Mouse (Mus musculus) heart, postnatal 0 days (tissue): ENCODE data around the gene Nkx3-2. TPM values are rescaled to one million over a fixed set of nuclear protein-coding genes. Genes with fewer than 3 reads are reported as not detected.

ENCODE experiments used
- ATAC-seq: fragments of 200-750 bp; cut with Nextera tagmentation; 2 replicates; pipeline ENCODE4 v1.8.0; 2017; ENCODE audit warnings: low read depth, moderate number of reproducible peaks, moderate library complexity; ENCODE audit not compliant: insufficient read depth
- DNase-seq: peaks from one replicate; pipeline ENCODE4 v3.0.0-alpha.2; 2016; ENCODE audit warnings: low spot score
- H3K27ac ChIP-seq: fragments of 300-500 bp; sonication (generic); 2 replicates; pipeline ENCODE4 v1.5.1; 2014; ENCODE audit warnings: low read depth, mild to moderate bottlenecking
- H3K27me3 ChIP-seq: fragments of 300-500 bp; sonication (generic); 2 replicates; pipeline ENCODE4 v1.6.1; 2014; ENCODE audit warnings: low read length, mixed read lengths; ENCODE audit not compliant: control insufficient read depth, insufficient read depth
- H3K36me3 ChIP-seq: fragments of 300-500 bp; sonication (generic); replicated peaks from 2 replicates; pipeline ENCODE4 v1.6.1; 2014; ENCODE audit warnings: low read length, mixed read lengths; ENCODE audit not compliant: control insufficient read depth, insufficient read depth
- H3K4me1 ChIP-seq: fragments of 300-500 bp; sonication (generic); 2 replicates; pipeline ENCODE4 v1.6.1; 2014; ENCODE audit warnings: antibody characterized with exemption; ENCODE audit not compliant: control insufficient read depth, insufficient read depth
- H3K4me2 ChIP-seq: fragments of 300-500 bp; sonication (generic); 2 replicates; pipeline ENCODE4 v1.6.1; 2014; ENCODE audit warnings: low read depth, mild to moderate bottlenecking, low read length, moderate library complexity
- H3K4me3 ChIP-seq: fragments of 300-500 bp; sonication (generic); 2 replicates; pipeline ENCODE4 v1.5.1; 2014; ENCODE audit warnings: low read depth, low read length
- H3K9ac ChIP-seq: fragments of 300-500 bp; sonication (generic); replicated peaks from 2 replicates; pipeline ENCODE4 v1.6.1; 2014; ENCODE audit warnings: low read depth, low read length, mixed read lengths
- H3K9me3 ChIP-seq: fragments of 300-500 bp; sonication (generic); replicated peaks from 2 replicates; pipeline ENCODE4 v1.6.1; 2016; ENCODE audit warnings: low read length; ENCODE audit not compliant: control insufficient read depth
- CTCF ChIP-seq: IDR thresholded peaks from 2 replicates; pipeline ENCODE4 v1.5.1; 2016; ENCODE audit warnings: antibody characterized with exemption, control low read depth, low read depth
- EP300 ChIP-seq: IDR thresholded peaks from 2 replicates; pipeline ENCODE4 v1.6.1; 2016; ENCODE audit warnings: antibody characterized with exemption, low read depth
- WGBS: fragments of 180-500 bp; shearing (Covaris S2); extraction: QIAGEN DNeasy Blood & Tissue Kit; methylation state at CpG from one replicate; pipeline ENCODE4 v1.1.7; 2014; 5-methylcytosine and 5-hydroxymethylcytosine counted together
- polyA plus RNA-seq: library from polyadenylated mRNA; unstranded; fragments of >200 nt; fragmentation: Nextera tagmentation; extraction: Ambion mirVana; gene quantifications from 2 replicates; pipeline ENCODE4 v1.2.1, GENCODE M21; 2015
- total RNA-seq: library from RNA; depleted of rRNA; stranded (reverse); fragments of >200 nt; gene quantifications from 2 replicates; pipeline ENCODE4 v1.2.3, GENCODE M21; 2014; ENCODE audit warnings: low replicate concordance

The Nkx3-2 gene
- total and polyA plus RNA-seq, 2 experiments from 2014 or later = not detected

- Histone ChIP-seq H3K4me3 (no peak overlapping the region), H3K36me3 (no peaks in the 10 kb centered on the region), H3K27ac (no peak overlapping the region), H3K4me1 (no peaks in the 10 kb centered on the region), H3K4me2 (no peak overlapping the region), H3K9ac (no peak overlapping the region), H3K9me3 (no peaks in the 10 kb centered on the region), H3K27me3 (peaks cover 48% of the 10 kb centered on the region)
- ATAC-seq = no peak
- no peak for TF ChIP-seq CTCF
- TF ChIP-seq EP300 = no peak
- WGBS = 4% methylated on average over 14 of the region's 15 CpGs
- no peak for DNase-seq
Measured at GRCm38 (mm10) chr5:41744898-41745780, 19.2 kb downstream of the Nkx3-2 start.

GRCm38 (mm10) chr5:41744234-41744633 lies 20.1 kb downstream of the Nkx3-2 start:
- TF ChIP-seq EP300 (no peak), CTCF (no peak)
- WGBS = 8% methylated on average over 7 of the region's 7 CpGs
- Histone ChIP-seq H3K4me3 (no peak overlapping the region), H3K4me2 (no peak overlapping the region), H3K9ac (no peak overlapping the region), H3K9me3 (no peaks in the 10 kb centered on the region), H3K36me3 (no peaks in the 10 kb centered on the region), H3K27me3 (peaks cover 39% of the 10 kb centered on the region), H3K27ac (no peak overlapping the region), H3K4me1 (no peaks in the 10 kb centered on the region)
- no peak for DNase-seq
- no peak for ATAC-seq

DNA sequence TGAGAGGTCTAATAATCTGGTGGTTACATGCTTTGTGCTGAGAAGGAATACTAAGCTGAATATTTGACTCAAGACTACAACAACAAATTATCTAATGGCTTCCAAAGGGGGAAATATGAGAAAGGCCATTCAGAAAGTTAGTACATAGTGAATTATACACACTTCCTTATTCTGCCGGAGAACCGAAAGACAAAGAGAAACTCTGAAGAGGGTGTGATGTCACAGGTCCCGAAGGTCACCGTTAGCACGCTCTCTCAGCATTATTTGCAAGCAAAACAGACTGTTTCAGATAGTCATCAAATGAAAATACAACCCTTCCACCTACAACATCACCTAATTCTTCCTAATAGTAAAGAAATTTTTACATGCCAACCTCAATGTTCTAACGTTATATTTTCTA lies 25.5 kb downstream of the Nkx3-2 start:
- no peak for DNase-seq
- peaks cover 6% of the 10 kb centered on the region for H3K27me3 ChIP-seq
- 55% methylated on average over 6 of the region's 6 CpGs for WGBS
- H3K36me3 ChIP-seq = no peaks in the 10 kb centered on the region
- no peak for TF ChIP-seq EP300
- TF ChIP-seq CTCF = no peak
- H3K4me3 ChIP-seq = no peak overlapping the region
- H3K9me3 ChIP-seq = no peaks in the 10 kb centered on the region
- no peak for ATAC-seq
- H3K4me1 ChIP-seq = no peaks in the 10 kb centered on the region
- H3K9ac ChIP-seq = no peak overlapping the region
- H3K27ac ChIP-seq = no peak overlapping the region
- H3K4me2 ChIP-seq = no peak overlapping the region

DNA sequence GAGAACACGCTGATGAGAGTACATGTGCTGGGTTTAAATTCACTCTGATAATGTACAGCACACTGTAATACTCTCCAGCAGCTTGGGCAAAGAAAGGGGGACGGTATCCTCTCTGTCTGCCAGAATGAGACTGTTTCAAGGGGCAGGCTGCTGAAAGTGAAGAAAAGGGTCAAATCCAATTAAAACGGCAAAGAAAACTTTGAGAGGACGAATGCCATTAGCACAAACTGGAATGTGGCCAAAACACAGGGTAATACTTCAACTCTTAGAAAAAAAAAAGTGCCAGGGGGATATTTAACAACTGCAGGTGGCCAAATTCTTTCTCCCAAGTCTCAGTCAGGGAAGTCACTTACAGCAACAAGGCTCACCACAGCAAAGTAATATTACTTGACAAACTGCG lies 27.3 kb downstream of the Nkx3-2 start:
- Histone ChIP-seq H3K27ac (no peak overlapping the region), H3K27me3 (no peaks in the 10 kb centered on the region), H3K4me3 (no peak overlapping the region), H3K9me3 (no peaks in the 10 kb centered on the region), H3K4me1 (no peaks in the 10 kb centered on the region), H3K9ac (no peak overlapping the region), H3K4me2 (no peak overlapping the region), H3K36me3 (no peaks in the 10 kb centered on the region)
- no peak for TF ChIP-seq CTCF
- no peak for TF ChIP-seq EP300
- 57% methylated on average over 5 of the region's 5 CpGs for WGBS
- no peak for ATAC-seq
- DNase-seq = no peak

DNA sequence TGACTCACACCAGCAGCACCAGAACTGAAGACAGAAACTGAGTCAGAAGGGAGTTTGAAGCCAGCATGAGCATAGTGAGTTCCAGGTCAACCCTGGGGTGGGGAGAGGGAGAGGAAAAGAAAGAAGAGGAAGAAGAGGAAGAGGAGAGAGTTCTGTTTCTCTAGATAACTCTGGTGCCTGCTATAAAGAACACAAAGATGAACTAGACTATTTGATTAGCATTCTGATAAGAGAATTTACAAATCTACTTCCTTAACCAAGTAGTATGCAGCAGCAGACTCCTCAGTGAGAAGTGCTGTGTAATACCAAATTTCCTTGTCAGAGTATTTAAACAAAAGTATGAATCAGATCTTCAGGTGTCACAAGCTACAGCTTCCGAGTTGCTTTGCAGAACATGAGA lies 37.3 kb downstream of the Nkx3-2 start:
- 63% methylated on average over 1 of the region's 1 CpGs for WGBS
- Histone ChIP-seq H3K4me3 (no peak overlapping the region), H3K4me2 (no peak overlapping the region)

More for the DNA sequence above, 37.3 kb downstream of the Nkx3-2 start:
- ATAC-seq (no peak), DNase-seq (no peak)
- Histone ChIP-seq H3K9me3 (no peaks in the 10 kb centered on the region), H3K36me3 (no peaks in the 10 kb centered on the region), H3K27ac (no peak overlapping the region), H3K4me1 (no peaks in the 10 kb centered on the region), H3K27me3 (no peaks in the 10 kb centered on the region), H3K9ac (no peak overlapping the region)
- TF ChIP-seq CTCF (no peak), EP300 (no peak)
